Mouse (Mus musculus) midbrain, embryonic 16.5 days (tissue): ENCODE measurements at regions not wholly inside any gene's neighbourhood (a gene's known extent, or its start where the extent isn't known, plus 50 kb on each side); places are given as distances from the start of the nearest gene placed in this dataset.

ENCODE experiments used
- ATAC-seq: fragments of 200-750 bp; cut with Nextera tagmentation; 2 replicates; pipeline ENCODE4 v1.8.0; 2017; ENCODE audit warnings: moderate TSS enrichment
- H3K27ac ChIP-seq: fragments of 300-500 bp; sonication (generic); 2 replicates; pipeline ENCODE4 v1.5.1; 2014; ENCODE audit warnings: mild to moderate bottlenecking, low read length, mixed read lengths
- H3K27me3 ChIP-seq: fragments of 300-500 bp; sonication (generic); 2 replicates; pipeline ENCODE4 v1.6.1; 2014; ENCODE audit warnings: low read depth, low read length, mixed read lengths; ENCODE audit not compliant: control insufficient read depth, insufficient read depth
- H3K36me3 ChIP-seq: fragments of 300-500 bp; sonication (generic); 2 replicates; pipeline ENCODE4 v1.6.1; 2014; ENCODE audit warnings: mild to moderate bottlenecking, low read length, moderate library complexity, mixed read lengths; ENCODE audit not compliant: control insufficient read depth, insufficient read depth
- H3K4me1 ChIP-seq: fragments of 300-500 bp; sonication (generic); 2 replicates; pipeline ENCODE4 v1.6.1; 2014; ENCODE audit warnings: mild to moderate bottlenecking, low read length, mixed read lengths; ENCODE audit not compliant: control insufficient read depth, insufficient read depth
- H3K4me2 ChIP-seq: fragments of 300-500 bp; sonication (generic); 2 replicates; pipeline ENCODE4 v1.6.1; 2014; ENCODE audit warnings: mild to moderate bottlenecking, low read length, mixed read lengths
- H3K4me3 ChIP-seq: fragments of 300-500 bp; sonication (generic); 2 replicates; pipeline ENCODE4 v1.5.1; 2014; ENCODE audit warnings: low read depth, mild to moderate bottlenecking, low read length, moderate library complexity, mixed read lengths
- H3K9ac ChIP-seq: fragments of 300-500 bp; sonication (generic); 2 replicates; pipeline ENCODE4 v1.6.1; 2014; ENCODE audit warnings: low read depth, low read length, mixed read lengths
- H3K9me3 ChIP-seq: fragments of 300-500 bp; sonication (generic); replicated peaks from 2 replicates; pipeline ENCODE4 v1.6.1; 2014; ENCODE audit warnings: mild to moderate bottlenecking, low read length, mixed read lengths; ENCODE audit not compliant: control insufficient read depth, poor library complexity, severe bottlenecking
- whole genome bisulfite sequencing: fragments of 180-500 bp; shearing (Covaris S2); extraction: QIAGEN DNeasy Blood & Tissue Kit; methylation state at CpG from one replicate; pipeline ENCODE4 v1.1.7; 2014; 5-methylcytosine and 5-hydroxymethylcytosine counted together

DNA sequence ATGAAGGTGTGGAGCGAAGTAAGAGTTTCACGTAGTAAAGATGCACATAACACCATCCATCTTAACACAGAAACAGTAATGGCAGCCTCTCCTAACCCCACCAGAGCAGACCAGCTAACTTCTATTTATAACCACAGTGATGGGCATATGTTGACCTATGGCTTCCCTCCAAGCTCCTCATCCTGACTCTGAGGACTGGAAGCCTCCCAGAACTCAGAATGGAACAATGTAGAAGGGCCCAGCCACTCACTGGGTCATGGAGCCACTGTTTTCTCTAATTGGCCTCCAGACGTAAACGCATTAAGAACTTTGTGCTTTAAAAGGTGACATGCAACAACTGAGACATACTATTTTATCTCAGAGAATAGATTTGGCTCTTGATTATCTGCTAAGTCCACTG, 77.0 kb downstream of the Irs2 start:
- H3K27me3 ChIP-seq, result no peaks in the 10 kb centered on the region
- no peak overlapping the region for H3K4me2 ChIP-seq
- WGBS, result 90% methylated on average over 4 of the region's 4 CpGs
- no peak overlapping the region for H3K9ac ChIP-seq
- no peak for ATAC-seq
- no peaks in the 10 kb centered on the region for H3K9me3 ChIP-seq
- H3K27ac ChIP-seq, result no peak overlapping the region
- no peak overlapping the region for H3K4me3 ChIP-seq
- H3K36me3 ChIP-seq, result no peaks in the 10 kb centered on the region
- no peaks in the 10 kb centered on the region; the same call in 1 of the 2 replicates for H3K4me1 ChIP-seq

DNA sequence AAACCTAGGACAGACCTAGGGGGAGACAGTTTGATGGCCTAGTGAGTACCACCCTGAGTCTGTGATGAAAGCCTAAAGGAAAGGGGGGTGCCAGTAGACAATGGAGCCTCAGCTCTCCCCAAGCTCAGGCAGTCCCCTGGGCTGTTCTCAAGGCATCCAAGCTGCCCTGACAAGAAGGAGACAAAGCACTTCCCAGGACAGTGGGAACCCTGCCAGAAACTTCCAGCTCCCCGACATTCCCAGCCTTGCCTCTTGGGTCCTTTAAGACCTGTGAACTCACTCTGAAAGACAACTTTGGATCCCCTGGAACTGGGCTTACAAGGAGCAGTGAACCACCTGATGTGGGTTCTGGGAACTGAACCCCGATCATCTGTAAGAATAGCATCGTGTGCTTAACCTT, 79.4 kb downstream of the Irs2 start:
- Histone ChIP-seq H3K27me3 (no peaks in the 10 kb centered on the region), H3K9me3 (no peaks in the 10 kb centered on the region), H3K4me3 (no peak overlapping the region), H3K27ac (peak overlapping the region; percentile 40), H3K9ac (no peak overlapping the region), H3K36me3 (no peaks in the 10 kb centered on the region), H3K4me1 (peaks cover 22% of the 10 kb centered on the region), H3K4me2 (no peak overlapping the region)
- 82% methylated on average over 3 of the region's 3 CpGs for WGBS
- no peak for ATAC-seq

DNA sequence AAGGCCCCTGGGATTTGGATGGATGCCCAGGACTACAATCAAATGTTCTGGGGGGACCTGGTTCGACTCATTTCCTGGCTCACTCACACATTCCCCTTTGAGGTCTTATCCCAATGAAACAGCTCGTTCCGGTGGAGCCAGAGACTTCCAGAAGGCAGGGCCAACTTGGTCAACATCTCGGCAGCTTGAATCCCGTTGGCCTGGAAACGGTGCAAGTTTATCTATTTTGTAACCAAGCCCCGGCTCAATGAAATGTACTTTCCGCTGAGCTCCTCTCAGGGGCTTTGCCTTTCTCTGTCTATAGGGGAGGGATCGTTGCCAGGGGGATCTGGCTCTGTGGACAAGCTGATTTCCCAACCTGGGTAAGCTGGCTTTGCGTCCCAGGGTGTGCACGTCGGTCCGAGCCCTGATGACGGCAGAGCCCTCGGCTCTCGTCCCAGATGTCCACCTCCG, 79.9 kb downstream of the Irs2 start:
- Histone ChIP-seq H3K4me2 (no peak overlapping the region), H3K4me1 (peaks cover 22% of the 10 kb centered on the region), H3K9me3 (no peaks in the 10 kb centered on the region), H3K4me3 (no peak overlapping the region), H3K27me3 (no peaks in the 10 kb centered on the region), H3K27ac (peak overlapping the region; percentile 40; the same call in 1 of the 2 replicates), H3K9ac (no peak overlapping the region), H3K36me3 (no peaks in the 10 kb centered on the region)
- 24% methylated on average over 17 of the region's 17 CpGs for WGBS
- peak; percentile 74 for ATAC-seq

DNA sequence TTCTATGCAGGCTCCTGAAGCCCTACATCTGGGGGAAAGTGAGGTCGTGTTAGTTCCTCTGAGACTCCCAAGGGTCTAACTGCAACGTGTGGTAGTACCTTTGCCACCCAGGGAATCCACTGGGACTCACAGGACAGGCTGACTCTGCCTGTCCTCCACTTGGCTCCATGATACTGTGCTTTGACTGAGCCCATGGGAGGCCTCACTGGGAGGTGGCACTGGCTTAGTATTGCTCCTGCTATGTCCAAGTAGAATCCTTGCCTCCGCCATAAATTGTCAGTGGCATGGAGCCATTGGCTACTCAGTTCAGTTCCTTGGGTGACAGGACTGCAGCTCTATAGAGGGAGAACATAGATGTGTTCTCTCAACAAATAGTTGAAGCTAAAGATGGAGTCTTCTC, 81.1 kb downstream of the Irs2 start:
- Histone ChIP-seq H3K4me2 (no peak overlapping the region), H3K4me3 (no peak overlapping the region), H3K9ac (no peak overlapping the region), H3K27ac (no peak overlapping the region), H3K4me1 (peaks cover 25% of the 10 kb centered on the region), H3K36me3 (no peaks in the 10 kb centered on the region), H3K9me3 (no peaks in the 10 kb centered on the region), H3K27me3 (no peaks in the 10 kb centered on the region)
- no peak for ATAC-seq
- 60% methylated on average over 3 of the region's 3 CpGs for WGBS

DNA sequence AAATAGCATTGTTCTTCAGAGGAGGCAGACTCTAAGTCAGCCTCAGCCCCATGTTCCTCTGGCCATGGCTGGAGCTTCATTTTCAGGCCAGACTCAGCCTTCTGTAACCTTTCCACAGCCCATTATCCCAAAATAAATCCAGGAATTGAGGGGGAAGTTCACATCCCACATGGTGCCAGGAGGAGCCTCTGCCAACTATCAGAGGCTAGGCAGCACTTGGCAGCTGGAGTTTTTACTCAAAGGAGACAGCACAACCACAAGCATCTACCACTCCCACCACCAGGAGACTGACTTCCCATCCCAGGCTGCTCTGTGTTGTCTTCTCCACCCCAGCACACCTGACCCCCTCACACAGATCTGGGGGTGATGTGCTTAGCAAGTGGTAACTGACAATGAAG, 81.7 kb downstream of the Irs2 start:
- Histone ChIP-seq H3K4me2 (no peak overlapping the region; the same call in 1 of the 2 replicates), H3K27ac (peak overlapping the region; percentile 5; the same call in 1 of the 2 replicates), H3K27me3 (no peaks in the 10 kb centered on the region), H3K4me1 (peaks cover 31% of the 10 kb centered on the region), H3K4me3 (no peak overlapping the region), H3K9me3 (no peaks in the 10 kb centered on the region), H3K9ac (no peak overlapping the region), H3K36me3 (no peaks in the 10 kb centered on the region)
- no peak for ATAC-seq

DNA sequence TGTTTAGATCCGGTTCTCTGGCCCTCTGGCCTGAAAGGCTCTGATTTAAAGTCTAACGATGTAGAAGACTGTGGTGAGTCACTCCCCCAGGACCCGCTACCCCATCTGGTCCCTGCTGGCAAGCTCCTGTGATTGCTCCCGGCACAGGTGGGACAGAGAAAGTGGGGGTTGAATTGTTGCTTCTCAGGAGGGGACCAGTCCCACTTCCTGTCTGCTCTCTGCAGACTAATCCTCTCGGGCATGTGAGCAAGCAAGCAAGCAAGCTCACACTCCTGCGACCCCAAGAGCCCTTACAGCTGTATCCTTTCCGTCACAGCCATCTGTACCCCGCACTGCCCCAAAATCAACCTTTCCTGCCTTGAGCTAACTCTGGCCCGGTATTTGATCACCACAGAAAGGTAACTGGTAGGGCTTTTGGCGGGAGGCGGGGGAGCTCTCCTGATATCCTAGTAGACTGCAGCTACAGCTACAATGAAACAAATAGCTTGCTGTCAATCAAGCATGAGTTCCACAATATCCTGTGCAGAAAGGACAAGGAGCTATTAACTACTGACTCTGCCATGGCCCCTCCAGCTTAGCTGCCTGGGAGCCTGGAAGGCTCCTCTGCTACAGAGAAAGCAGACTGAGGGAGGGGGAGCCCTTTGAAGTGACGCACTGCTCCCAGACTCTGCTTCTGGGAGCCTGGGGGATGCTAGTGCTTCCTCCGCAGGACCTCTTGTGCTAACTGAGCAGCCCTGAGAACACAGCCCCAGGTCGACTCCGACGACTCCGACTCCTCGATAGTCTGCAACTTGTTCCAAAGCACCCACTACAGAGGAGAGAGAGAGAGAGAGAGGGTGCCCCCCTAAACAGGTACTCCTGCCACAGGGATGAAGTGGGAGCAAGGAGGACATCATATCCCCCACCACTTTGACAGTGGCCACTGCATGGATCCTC, 82.4 kb downstream of the Irs2 start:
- peaks cover 37% of the 10 kb centered on the region for H3K4me1 ChIP-seq
- WGBS, result 7% methylated on average over 18 of the region's 18 CpGs
- H3K9me3 ChIP-seq, result no peaks in the 10 kb centered on the region
- peak overlapping the region; percentile 59 for H3K27ac ChIP-seq
- no peak overlapping the region for H3K4me3 ChIP-seq
- H3K9ac ChIP-seq, result no peak overlapping the region; the same call in 1 of the 2 replicates
- no peaks in the 10 kb centered on the region for H3K27me3 ChIP-seq
- no peaks in the 10 kb centered on the region for H3K36me3 ChIP-seq
- ATAC-seq, result peak; percentile 26; the same call in 1 of the 2 replicates
- H3K4me2 ChIP-seq, result peak overlapping the region; percentile 23; the same call in 1 of the 2 replicates

DNA sequence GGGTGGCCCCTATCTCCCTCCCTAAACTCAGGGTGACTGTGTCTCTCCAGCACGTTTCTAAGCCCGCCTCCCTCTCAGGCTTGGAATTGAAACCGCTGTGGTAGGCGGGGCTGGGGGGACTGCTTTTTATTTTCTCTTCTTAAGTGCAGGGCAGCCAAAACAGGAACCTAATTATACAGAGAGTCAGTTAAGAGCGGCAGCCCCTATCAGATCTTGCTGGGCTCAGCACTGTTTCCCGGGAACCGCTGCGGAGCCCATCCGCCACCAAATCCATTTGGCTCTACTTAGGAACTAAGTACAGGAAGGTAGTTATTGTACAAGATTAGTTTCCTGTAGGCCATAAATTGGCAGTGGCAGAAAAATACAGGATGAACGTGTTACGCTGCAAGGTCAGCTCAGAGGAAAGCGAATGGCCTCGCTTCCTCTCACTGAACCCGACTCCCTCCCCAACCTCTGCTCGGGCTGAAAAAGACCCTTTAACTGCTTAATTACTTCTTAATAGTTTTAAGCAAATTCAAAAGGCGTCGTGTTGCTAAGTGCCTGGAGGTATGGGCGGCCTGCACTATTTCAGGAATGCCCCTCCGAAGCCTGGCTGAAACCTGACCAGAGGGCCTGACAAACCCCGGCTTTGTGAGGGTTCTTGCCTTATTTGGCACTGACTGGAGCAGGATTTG, 83.6 kb downstream of the Irs2 start:
- Histone ChIP-seq H3K27me3 (no peaks in the 10 kb centered on the region), H3K4me1 (peaks cover 37% of the 10 kb centered on the region), H3K9ac (0 out of 2 replicates have a peak overlapping the region, but pooled peaks have one; percentile 15), H3K4me2 (peak overlapping the region; percentile 33), H3K36me3 (no peaks in the 10 kb centered on the region), H3K9me3 (no peaks in the 10 kb centered on the region), H3K4me3 (no peak overlapping the region), H3K27ac (peak overlapping the region; percentile 63)
- WGBS, result 6% methylated on average over 20 of the region's 20 CpGs
- peak; percentile 31; the same call in 1 of the 2 replicates for ATAC-seq

DNA sequence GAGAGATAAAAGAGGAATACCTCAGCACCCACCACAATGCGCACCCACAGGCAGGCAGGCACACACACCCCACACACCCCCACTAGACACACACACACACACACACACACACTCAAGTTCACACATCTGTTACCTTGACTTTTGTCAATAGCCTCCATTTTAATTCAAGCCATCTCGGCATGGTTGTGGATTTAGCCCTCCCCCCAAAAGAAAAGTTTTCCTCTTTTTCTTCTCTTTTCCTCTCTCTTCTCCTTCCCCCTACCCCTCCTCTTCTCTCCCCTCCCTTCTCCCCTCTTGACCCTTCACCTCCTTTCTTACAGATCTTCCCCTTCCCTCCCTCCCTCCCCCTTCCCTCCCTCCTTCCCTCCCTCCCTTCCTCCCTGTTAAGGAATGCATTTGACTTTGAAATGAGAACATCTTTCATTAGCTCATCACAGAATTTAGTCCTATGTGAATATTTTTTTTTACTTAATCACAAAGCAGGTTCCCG, 84.2 kb downstream of the Irs2 start:
- Histone ChIP-seq H3K27ac (peak overlapping the region; percentile 63), H3K4me3 (no peak overlapping the region), H3K4me1 (peaks cover 37% of the 10 kb centered on the region), H3K9ac (no peak overlapping the region), H3K36me3 (no peaks in the 10 kb centered on the region), H3K4me2 (peak overlapping the region; percentile 33), H3K27me3 (no peaks in the 10 kb centered on the region), H3K9me3 (no peaks in the 10 kb centered on the region)
- 13% methylated on average over 3 of the region's 3 CpGs for WGBS
- no peak for ATAC-seq
